Comparison of ENCODE assay signal across 17 mouse cellular contexts in genomic region chr3:31240840-31241239, GRCm38 (mm10).
"Had no signal": no experiment of that assay in that cellular context is flagged by ENCODE, and none has a peak within 500 bp of the region (broad histone marks: within the 10 kb centered on the region; RNA-seq: fewer than 3 reads in every experiment).

No protein-coding gene starts in this region.

- H3K27ac ChIP-seq: intestine, embryonic 15.5 days; layer of hippocampus, adult 2 months; limb, embryonic 15.5 days; liver, embryonic 12.5 days; midbrain, embryonic 12.5 days; neural tube, embryonic 15.5 days; stomach, embryonic 15.5 days had no signal

- DNase-seq: kidney, adult 2 months; kidney, postnatal 4 days; left cerebral cortex, postnatal 4 days; lung, embryonic 14.5 days; lung, postnatal 10 days; lung, postnatal 4 days; right cerebral cortex, postnatal 4 days; thymus, adult 2 months; thymus, postnatal 25 days had no signal

- H3K4me1 ChIP-seq: intestine, embryonic 15.5 days; limb, embryonic 15.5 days; liver, embryonic 12.5 days; midbrain, embryonic 12.5 days; neural tube, embryonic 15.5 days; stomach, embryonic 15.5 days had no signal

- H3K4me2 ChIP-seq: intestine, embryonic 15.5 days; limb, embryonic 15.5 days; liver, embryonic 12.5 days; lung, embryonic 14.5 days; midbrain, embryonic 12.5 days; neural tube, embryonic 15.5 days; stomach, embryonic 15.5 days had no signal

- H3K9ac ChIP-seq: intestine, embryonic 15.5 days; limb, embryonic 15.5 days; liver, embryonic 12.5 days; lung, embryonic 14.5 days; midbrain, embryonic 12.5 days; neural tube, embryonic 15.5 days; stomach, embryonic 15.5 days had no signal

- H3K4me3 ChIP-seq: intestine, embryonic 15.5 days; layer of hippocampus, adult 2 months; limb, embryonic 15.5 days; liver, embryonic 12.5 days; midbrain, embryonic 12.5 days; myocyte; neural tube, embryonic 15.5 days; stomach, embryonic 15.5 days had no signal

- H3K9me3 ChIP-seq: intestine, embryonic 15.5 days; limb, embryonic 15.5 days; liver, embryonic 12.5 days; neural tube, embryonic 15.5 days; stomach, embryonic 15.5 days had no signal

- H3K27me3 ChIP-seq: intestine, embryonic 15.5 days; limb, embryonic 15.5 days; liver, embryonic 12.5 days; midbrain, embryonic 12.5 days; neural tube, embryonic 15.5 days; stomach, embryonic 15.5 days had no signal

- H3K36me3 ChIP-seq: intestine, embryonic 15.5 days; limb, embryonic 15.5 days; liver, embryonic 12.5 days; midbrain, embryonic 12.5 days; stomach, embryonic 15.5 days had no signal

- ATAC-seq: intestine, embryonic 15.5 days; liver, embryonic 12.5 days had no signal
